Mouse (Mus musculus) hindbrain, embryonic 14.5 days (tissue): ENCODE measurements around the gene Gm21776. TPM values are rescaled to one million over a fixed set of nuclear protein-coding genes. Genes with fewer than 3 reads are reported as not detected.
"Not testable (repeated sequence)": the region's sequence is repeated elsewhere in the genome, so short reads cannot be mapped to it uniquely, and the experiment has no call there.

Experiments
- ATAC-seq: fragments of 200-750 bp; cut with Nextera tagmentation; 2 replicates; pipeline ENCODE4 v1.8.0; 2017; ENCODE audit warnings: moderate number of reproducible peaks, mild to moderate bottlenecking, moderate TSS enrichment, moderate library complexity; ENCODE audit not compliant: low FRiP score
- DNase-seq: peaks from one replicate; pipeline ENCODE4 v3.0.0-alpha.2; 2015; ENCODE audit warnings: low spot score
- H3K27ac ChIP-seq: fragments of 300-500 bp; sonication (generic); 2 replicates; pipeline ENCODE4 v1.5.1; 2014; ENCODE audit warnings: mild to moderate bottlenecking, moderate library complexity
- H3K27me3 ChIP-seq: fragments of 300-500 bp; sonication (generic); 2 replicates; pipeline ENCODE4 v1.6.1; 2014; ENCODE audit warnings: mild to moderate bottlenecking, low read length, mixed read lengths; ENCODE audit not compliant: control insufficient read depth, insufficient read depth
- H3K36me3 ChIP-seq: fragments of 300-500 bp; sonication (generic); replicated peaks from 2 replicates; pipeline ENCODE4 v1.6.1; 2014; ENCODE audit not compliant: control insufficient read depth, insufficient read depth
- H3K4me1 ChIP-seq: fragments of 300-500 bp; sonication (generic); replicated peaks from 2 replicates; pipeline ENCODE4 v1.6.1; 2014; ENCODE audit warnings: antibody characterized with exemption, low read length, mixed read lengths; ENCODE audit not compliant: control insufficient read depth, insufficient read depth
- H3K4me2 ChIP-seq: fragments of 300-500 bp; sonication (generic); replicated peaks from 2 replicates; pipeline ENCODE4 v1.6.1; 2014; ENCODE audit warnings: mild to moderate bottlenecking, moderate library complexity
- H3K4me3 ChIP-seq: fragments of 300-500 bp; sonication (generic); replicated peaks from 2 replicates; pipeline ENCODE4 v1.5.1; 2014; ENCODE audit warnings: mild to moderate bottlenecking, low read length
- H3K9ac ChIP-seq: fragments of 300-500 bp; sonication (generic); 2 replicates; pipeline ENCODE4 v1.6.1; 2014
- H3K9me3 ChIP-seq: fragments of 300-500 bp; sonication (generic); 2 replicates; pipeline ENCODE4 v1.6.1; 2016; ENCODE audit warnings: low read length; ENCODE audit not compliant: control insufficient read depth
- WGBS: fragments of 180-500 bp; shearing (Covaris S2); extraction: QIAGEN DNeasy Blood & Tissue Kit; methylation state at CpG from one replicate; pipeline ENCODE4 v1.1.7; 2014; 5-methylcytosine and 5-hydroxymethylcytosine counted together
- polyA plus RNA-seq: library from polyadenylated mRNA; unstranded; fragments of >200 nt; fragmentation: Nextera tagmentation; extraction: Ambion mirVana; gene quantifications from 2 replicates; pipeline ENCODE4 v1.2.1, GENCODE M21; 2014

The Gm21776 gene
- not detected in 2 replicates for polyA plus RNA-seq

- not testable (repeated sequence) for H3K9me3 ChIP-seq
These were observed at the start of gene Gm21776 for GRCm38 (mm10) chrY:76378362-76378761. Gene Gm21776 (plus strand): TSS chrY:76378662.

More at GRCm38 (mm10) chrY:76378362-76378761, at the start of gene Gm21776:
- WGBS: no CpG with 5 or more reads among the region's 3 CpGs
- DNase-seq, H3K9ac ChIP-seq, H3K4me2 ChIP-seq, ATAC-seq, H3K36me3 ChIP-seq, H3K4me1 ChIP-seq, H3K27ac ChIP-seq, H3K27me3 ChIP-seq, H3K4me3 ChIP-seq: not testable (repeated sequence)
